Mouse (Mus musculus) midbrain, embryonic 14.5 days (tissue): ENCODE measurements around the gene Camta1. TPM values are rescaled to one million over a fixed set of nuclear protein-coding genes. Genes with fewer than 3 reads are reported as not detected.
A peak's percentile ranks its signal among the peaks of the same experiment; 100 is the strongest.

Experiments
- ATAC-seq: fragments of 200-750 bp; cut with Nextera tagmentation; 2 replicates; pipeline ENCODE4 v1.8.0; 2017; ENCODE audit warnings: moderate number of reproducible peaks, moderate library complexity; ENCODE audit not compliant: low FRiP score, low TSS enrichment
- DNase-seq: peaks from one replicate; pipeline ENCODE4 v3.0.0-alpha.2; 2015
- H3K27ac ChIP-seq: fragments of 300-500 bp; sonication (generic); replicated peaks from 2 replicates; pipeline ENCODE4 v1.5.1; 2014; ENCODE audit warnings: mild to moderate bottlenecking, low read depth, low read length, moderate library complexity
- H3K27me3 ChIP-seq: fragments of 300-500 bp; sonication (generic); 2 replicates; pipeline ENCODE4 v1.6.1; 2014; ENCODE audit warnings: low read length, control low read depth, mixed read lengths; ENCODE audit not compliant: control insufficient read depth, insufficient read depth
- H3K36me3 ChIP-seq: fragments of 300-500 bp; sonication (generic); 2 replicates; pipeline ENCODE4 v1.6.1; 2014; ENCODE audit warnings: low read length, control low read depth; ENCODE audit not compliant: control insufficient read depth, insufficient read depth
- H3K4me1 ChIP-seq: fragments of 300-500 bp; sonication (generic); 2 replicates; pipeline ENCODE4 v1.6.1; 2014; ENCODE audit warnings: mild to moderate bottlenecking, antibody characterized with exemption, low read length, control low read depth; ENCODE audit not compliant: control insufficient read depth, insufficient read depth
- H3K4me2 ChIP-seq: fragments of 300-500 bp; sonication (generic); 2 replicates; pipeline ENCODE4 v1.6.1; 2014; ENCODE audit warnings: mild to moderate bottlenecking, low read length, moderate library complexity
- H3K4me3 ChIP-seq: fragments of 300-500 bp; sonication (generic); replicated peaks from 2 replicates; pipeline ENCODE4 v1.5.1; 2014; ENCODE audit warnings: low read depth, low read length
- H3K9ac ChIP-seq: fragments of 300-500 bp; sonication (generic); replicated peaks from 2 replicates; pipeline ENCODE4 v1.6.1; 2014; ENCODE audit warnings: mild to moderate bottlenecking, low read length, moderate library complexity
- H3K9me3 ChIP-seq: fragments of 300-500 bp; sonication (generic); 2 replicates; pipeline ENCODE4 v1.6.1; 2016; ENCODE audit warnings: low read length, control low read depth, mixed read lengths; ENCODE audit not compliant: control insufficient read depth
- WGBS: fragments of 180-500 bp; shearing (Covaris S2); extraction: QIAGEN DNeasy Blood & Tissue Kit; methylation state at CpG from one replicate; pipeline ENCODE4 v1.1.7; 2014; 5-methylcytosine and 5-hydroxymethylcytosine counted together
- polyA plus RNA-seq: library from polyadenylated mRNA; unstranded; fragments of >200 nt; fragmentation: Nextera tagmentation; extraction: Ambion mirVana; gene quantifications from 2 replicates; pipeline ENCODE4 v1.2.1, GENCODE M21; 2014

Camta1 gene
- polyA plus RNA-seq, 1 experiment from 2014 or later: 157 TPM

- no peak for ATAC-seq
- H3K4me2 ChIP-seq: no peak overlapping the region
- no peaks in the 10 kb centered on the region for H3K27me3 ChIP-seq
- no peaks in the 10 kb centered on the region for H3K9me3 ChIP-seq
- H3K36me3 ChIP-seq: no peaks in the 10 kb centered on the region
- no peak overlapping the region for H3K9ac ChIP-seq
- DNase-seq: peak; percentile 63
- 46% methylated on average over 13 of the region's 14 CpGs for WGBS
- no peaks in the 10 kb centered on the region for H3K4me1 ChIP-seq
- no peak overlapping the region for H3K4me3 ChIP-seq
- H3K27ac ChIP-seq: no peak overlapping the region
These were observed 934.6 kb downstream of the Camta1 start for GRCm38 (mm10) chr4:150926924-150927705.

GRCm38 (mm10) chr4:150925923-150926322 is 935.8 kb downstream of the Camta1 start:
- Histone ChIP-seq H3K4me2 (no peak overlapping the region), H3K36me3 (no peaks in the 10 kb centered on the region), H3K27ac (no peak overlapping the region), H3K4me3 (no peak overlapping the region), H3K4me1 (no peaks in the 10 kb centered on the region), H3K27me3 (no peaks in the 10 kb centered on the region), H3K9me3 (no peaks in the 10 kb centered on the region), H3K9ac (no peak overlapping the region)
- WGBS: 65% methylated on average over 5 of the region's 5 CpGs
- no peak for ATAC-seq
- peak; percentile 32 for DNase-seq

GRCm38 (mm10) chr4:150924936-150925335 is 936.7 kb downstream of the Camta1 start:
- no peak overlapping the region for H3K4me2 ChIP-seq
- H3K27ac ChIP-seq: no peak overlapping the region
- no peaks in the 10 kb centered on the region for H3K4me1 ChIP-seq
- DNase-seq (no peak), ATAC-seq (no peak)
- no peak overlapping the region for H3K9ac ChIP-seq
- no peaks in the 10 kb centered on the region for H3K9me3 ChIP-seq
- 90% methylated on average over 6 of the region's 6 CpGs for WGBS
- no peak overlapping the region for H3K4me3 ChIP-seq
- H3K27me3 ChIP-seq: no peaks in the 10 kb centered on the region
- H3K36me3 ChIP-seq: no peaks in the 10 kb centered on the region

- no peaks in the 10 kb centered on the region for H3K27me3 ChIP-seq
- no peak overlapping the region for H3K27ac ChIP-seq
- H3K36me3 ChIP-seq: no peaks in the 10 kb centered on the region
- no peak for ATAC-seq
- H3K9ac ChIP-seq: no peak overlapping the region
- no peaks in the 10 kb centered on the region for H3K4me1 ChIP-seq
- 88% methylated on average over 13 of the region's 13 CpGs for WGBS
- H3K9me3 ChIP-seq: no peaks in the 10 kb centered on the region
- DNase-seq: no peak
- H3K4me2 ChIP-seq: no peak overlapping the region
- no peak overlapping the region for H3K4me3 ChIP-seq
These were observed 937.4 kb downstream of the Camta1 start for GRCm38 (mm10) chr4:150924308-150924707.

- no peak for ATAC-seq
- WGBS: 88% methylated on average over 8 of the region's 8 CpGs
These were observed 940.5 kb downstream of the Camta1 start for GRCm38 (mm10) chr4:150921206-150921605.

GRCm38 (mm10) chr4:150917336-150918027 is 944.2 kb downstream of the Camta1 start:
- no peak overlapping the region for H3K9ac ChIP-seq
- H3K4me2 ChIP-seq: no peak overlapping the region
- ATAC-seq: no peak
- DNase-seq: no peak
- no peaks in the 10 kb centered on the region for H3K9me3 ChIP-seq
- no peak overlapping the region for H3K4me3 ChIP-seq
- WGBS: 56% methylated on average over 8 of the region's 8 CpGs
- no peak overlapping the region for H3K27ac ChIP-seq
- no peaks in the 10 kb centered on the region for H3K27me3 ChIP-seq
- no peaks in the 10 kb centered on the region for H3K36me3 ChIP-seq
- peaks cover 9% of the 10 kb centered on the region for H3K4me1 ChIP-seq

More at GRCm38 (mm10) chr4:150921206-150921605, 940.5 kb downstream of the Camta1 start:
- no peak overlapping the region for H3K4me3 ChIP-seq
- H3K36me3 ChIP-seq: no peaks in the 10 kb centered on the region
- DNase-seq: no peak
- H3K9ac ChIP-seq: no peak overlapping the region
- H3K9me3 ChIP-seq: no peaks in the 10 kb centered on the region
- H3K4me1 ChIP-seq: no peaks in the 10 kb centered on the region
- H3K4me2 ChIP-seq: no peak overlapping the region
- H3K27ac ChIP-seq: no peak overlapping the region
- H3K27me3 ChIP-seq: no peaks in the 10 kb centered on the region

- Histone ChIP-seq H3K4me3 (peak overlapping the region; percentile 58), H3K9ac (peak overlapping the region; percentile 77), H3K9me3 (no peaks in the 10 kb centered on the region), H3K27ac (peak overlapping the region; percentile 70), H3K4me2 (peak overlapping the region; percentile 86), H3K27me3 (no peaks in the 10 kb centered on the region), H3K36me3 (no peaks in the 10 kb centered on the region), H3K4me1 (peaks cover 9% of the 10 kb centered on the region)
- DNase-seq (no peak), ATAC-seq (no peak)
- 45% methylated on average over 10 of the region's 10 CpGs for WGBS
These were observed 946.3 kb downstream of the Camta1 start for GRCm38 (mm10) chr4:150915181-150915906.

GRCm38 (mm10) chr4:150914290-150914733 is 947.4 kb downstream of the Camta1 start, which contains the start of the genes Park7 and Tnfrsf9:
Park7 (minus strand) TSS chr4:150914437.
Tnfrsf9 (plus strand) TSS chr4:150914562.
- Histone ChIP-seq H3K27me3 (no peaks in the 10 kb centered on the region), H3K36me3 (no peaks in the 10 kb centered on the region), H3K4me3 (peak within 1 kb of the TSS; percentile 58), H3K27ac (peak within 1 kb of the TSS; percentile 77), H3K4me1 (peaks cover 9% of the 10 kb centered on the region), H3K9me3 (no peaks in the 10 kb centered on the region), H3K9ac (peak within 1 kb of the TSS; percentile 77), H3K4me2 (peak within 1 kb of the TSS; percentile 86)
- under 1% methylated on average over 48 of the region's 48 CpGs for WGBS
- ATAC-seq (peak; percentile 88), DNase-seq (peak; percentile 99)
